Mouse (Mus musculus): ENCODE measurements around the gene Zfp882.

DNA sequence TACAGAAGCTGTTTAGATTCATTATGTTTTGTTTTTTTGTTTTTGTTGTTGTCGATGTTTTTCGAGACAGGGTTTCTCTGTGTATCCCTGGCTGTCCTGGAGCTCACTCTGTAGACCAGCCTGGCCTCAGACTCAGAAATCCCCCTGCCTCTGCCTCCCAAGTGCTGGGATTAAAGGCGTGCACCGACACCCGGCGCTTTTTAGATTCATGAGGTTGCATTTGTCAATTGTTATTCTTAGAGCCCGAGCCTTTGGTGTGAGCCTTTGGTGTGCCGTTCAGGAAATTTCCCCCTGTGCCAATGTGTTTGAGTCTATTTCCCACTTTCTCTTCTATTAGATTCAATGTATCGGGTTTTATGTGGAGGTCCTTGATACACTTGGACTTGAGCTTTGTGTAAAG, 46.3 kb downstream of the Zfp882 start:
- TF ChIP-seq CTCF (IDR thresholded peaks at IDR 0.05; ENCODE audit: extremely low read depth, insufficient read length, insufficient replicate concordance, low read depth, low read length), result no peak
- no peak for TF ChIP-seq POLR2A (IDR thresholded peaks at IDR 0.05; ENCODE audit: low read depth, low read length)

Data from small intestine, adult 2 months (tissue).